20 mouse cellular contexts compared by ENCODE assay signal in the genomic region with DNA sequence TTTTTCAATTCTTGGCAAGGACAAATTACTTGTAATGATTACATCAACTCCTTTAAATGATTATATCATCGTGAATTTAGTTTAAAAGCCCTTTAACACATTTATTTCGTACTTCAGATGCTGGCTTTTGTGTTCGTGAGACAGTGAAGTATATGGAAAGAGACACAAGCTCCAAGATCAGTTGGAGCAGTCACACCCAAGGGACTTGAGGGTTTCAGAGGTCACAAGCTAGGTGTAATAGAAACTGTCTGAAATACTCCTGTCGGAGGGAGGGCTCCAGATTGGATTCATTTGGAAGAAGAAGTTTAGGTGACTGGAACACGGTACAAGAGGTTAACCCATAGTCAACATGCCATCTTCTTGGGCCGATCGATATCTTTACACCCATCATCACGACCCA.
DNase-seq lines count a peak whose midpoint lies in the region; ATAC-seq and TF ChIP-seq lines count a peak whose summit lies in the region.
"Had no signal": no experiment of that assay in that cellular context is flagged by ENCODE, and none has a peak within 500 bp of the region (broad histone marks: within the 10 kb centered on the region; RNA-seq: fewer than 3 reads in every experiment).

No protein-coding gene starts in this region.

- H3K9ac ChIP-seq in heart, embryonic 13.5 days: no peak overlapping the region
- no peak overlapping the region for H3K9ac ChIP-seq in hindbrain, embryonic 14.5 days
- no peak overlapping the region for H3K9ac ChIP-seq in hindbrain, embryonic 13.5 days
- no peak overlapping the region for H3K9ac ChIP-seq in hindbrain, postnatal 0 days (replicated peaks; ENCODE audit: low read length)
- no peak overlapping the region for H3K9ac ChIP-seq in midbrain, embryonic 15.5 days
- no peak overlapping the region for H3K9ac ChIP-seq in lung, postnatal 0 days (replicated peaks; ENCODE audit: low read depth)
- H3K9ac ChIP-seq: embryonic facial prominence, embryonic 12.5 days; forebrain, postnatal 0 days; limb, embryonic 15.5 days; liver, embryonic 14.5 days; lung, embryonic 14.5 days; neural tube, embryonic 12.5 days had no signal

- no peak for ATAC-seq in heart, embryonic 13.5 days (ENCODE audit: extremely low read depth, insufficient number of reproducible peaks, low FRiP score, low TSS enrichment)
- ATAC-seq in hindbrain, embryonic 14.5 days (ENCODE audit: low FRiP score): no peak; the same call in 1 of the 2 replicates
- ATAC-seq in hindbrain, embryonic 13.5 days (ENCODE audit: low FRiP score): no peak
- no peak for ATAC-seq in hindbrain, postnatal 0 days
- ATAC-seq in midbrain, embryonic 15.5 days (replicated peaks): 0 out of 2 replicates have a peak, but pooled peaks have one; percentile 17
- no peak for ATAC-seq in lung, postnatal 0 days
- ATAC-seq: forebrain, postnatal 0 days; inflammation-experienced regulatory T-cells, adult 6 months had no signal

- H3K9me3 ChIP-seq in heart, embryonic 13.5 days: no peaks in the 10 kb centered on the region
- no peaks in the 10 kb centered on the region for H3K9me3 ChIP-seq in hindbrain, embryonic 14.5 days (ENCODE audit: control insufficient read depth, low read length)
- no peaks in the 10 kb centered on the region for H3K9me3 ChIP-seq in hindbrain, embryonic 13.5 days
- no peaks in the 10 kb centered on the region for H3K9me3 ChIP-seq in hindbrain, postnatal 0 days (ENCODE audit: low read length)
- no peaks in the 10 kb centered on the region for H3K9me3 ChIP-seq in midbrain, embryonic 15.5 days
- H3K9me3 ChIP-seq in lung, postnatal 0 days (ENCODE audit: low read length): no peaks in the 10 kb centered on the region
- H3K9me3 ChIP-seq: embryonic facial prominence, embryonic 12.5 days; limb, embryonic 15.5 days; neural tube, embryonic 12.5 days had no signal

- H3K4me2 ChIP-seq in heart, embryonic 13.5 days: 0 out of 2 replicates have a peak overlapping the region, but pooled peaks have one; percentile 1
- peak overlapping the region; percentile 17 for H3K4me2 ChIP-seq in hindbrain, embryonic 14.5 days (replicated peaks)
- H3K4me2 ChIP-seq in hindbrain, embryonic 13.5 days: no peak overlapping the region
- H3K4me2 ChIP-seq in hindbrain, postnatal 0 days (ENCODE audit: low read depth, low read length): peak overlapping the region; percentile 27; the same call in 1 of the 2 replicates
- H3K4me2 ChIP-seq in midbrain, embryonic 15.5 days: no peak overlapping the region
- H3K4me2 ChIP-seq in lung, postnatal 0 days (replicated peaks; ENCODE audit: low read depth, low read length): no peak overlapping the region
- H3K4me2 ChIP-seq: embryonic facial prominence, embryonic 12.5 days; limb, embryonic 15.5 days; lung, embryonic 14.5 days; neural tube, embryonic 12.5 days had no signal

- no peaks in the 10 kb centered on the region for H3K36me3 ChIP-seq in heart, embryonic 13.5 days
- no peaks in the 10 kb centered on the region for H3K36me3 ChIP-seq in hindbrain, embryonic 14.5 days (replicated peaks; ENCODE audit: control insufficient read depth, insufficient read depth)
- H3K36me3 ChIP-seq in hindbrain, embryonic 13.5 days: no peaks in the 10 kb centered on the region
- H3K36me3 ChIP-seq in hindbrain, postnatal 0 days (ENCODE audit: insufficient read depth, low read length): no peaks in the 10 kb centered on the region
- no peaks in the 10 kb centered on the region for H3K36me3 ChIP-seq in midbrain, embryonic 15.5 days (replicated peaks)
- H3K36me3 ChIP-seq in lung, postnatal 0 days (ENCODE audit: insufficient read depth, low read length): no peaks in the 10 kb centered on the region
- H3K36me3 ChIP-seq: embryonic facial prominence, embryonic 12.5 days; limb, embryonic 15.5 days; neural tube, embryonic 12.5 days had no signal

- H3K4me3 ChIP-seq in heart, embryonic 13.5 days: no peak overlapping the region
- no peak overlapping the region for H3K4me3 ChIP-seq in hindbrain, embryonic 14.5 days (replicated peaks; ENCODE audit: low read length)
- no peak overlapping the region for H3K4me3 ChIP-seq in hindbrain, embryonic 13.5 days
- no peak overlapping the region for H3K4me3 ChIP-seq in hindbrain, postnatal 0 days (ENCODE audit: low read length)
- H3K4me3 ChIP-seq in midbrain, embryonic 15.5 days: no peak overlapping the region
- no peak overlapping the region for H3K4me3 ChIP-seq in lung, postnatal 0 days (ENCODE audit: low read depth, low read length)
- H3K4me3 ChIP-seq: embryonic facial prominence, embryonic 12.5 days; limb, embryonic 15.5 days; megakaryocyte, embryonic 14.5 days; neural tube, embryonic 12.5 days had no signal

- 83% methylated on average over 8 of the region's 8 CpGs for WGBS in heart, embryonic 13.5 days
- 78% methylated on average over 8 of the region's 8 CpGs for WGBS in hindbrain, embryonic 14.5 days
- 74% methylated on average over 8 of the region's 8 CpGs for WGBS in hindbrain, embryonic 13.5 days
- WGBS in hindbrain, postnatal 0 days: 79% methylated on average over 8 of the region's 8 CpGs
- WGBS in midbrain, embryonic 15.5 days: 62% methylated on average over 8 of the region's 8 CpGs
- WGBS in lung, postnatal 0 days: 92% methylated on average over 8 of the region's 8 CpGs

- H3K4me1 ChIP-seq in heart, embryonic 13.5 days: peaks cover 12% of the 10 kb centered on the region
- peaks cover 25% of the 10 kb centered on the region; the same call in 1 of the 2 replicates for H3K4me1 ChIP-seq in hindbrain, embryonic 14.5 days (replicated peaks; ENCODE audit: control insufficient read depth, insufficient read depth, low read length)
- H3K4me1 ChIP-seq in hindbrain, embryonic 13.5 days (replicated peaks): peaks cover 30% of the 10 kb centered on the region
- no peaks in the 10 kb centered on the region for H3K4me1 ChIP-seq in hindbrain, postnatal 0 days (ENCODE audit: insufficient read depth, low read length)
- peaks cover 32% of the 10 kb centered on the region for H3K4me1 ChIP-seq in midbrain, embryonic 15.5 days
- no peaks in the 10 kb centered on the region for H3K4me1 ChIP-seq in lung, postnatal 0 days (ENCODE audit: insufficient read depth, low read depth, low read length)
- H3K4me1 ChIP-seq: megakaryocyte, embryonic 14.5 days had no signal

- no peak for TF ChIP-seq CTCF in hindbrain, postnatal 0 days (IDR thresholded peaks at IDR 0.05; ENCODE audit: low read depth)
- no peak for TF ChIP-seq CTCF in lung, postnatal 0 days (IDR thresholded peaks at IDR 0.05)

- DNase-seq in heart, adult 8-10 months (ENCODE audit: low spot score): no peak
- no peak for DNase-seq in hindbrain, embryonic 14.5 days (ENCODE audit: low spot score)
- DNase-seq in hindbrain, postnatal 0 days (ENCODE audit: low spot score): no peak
- DNase-seq in lung, postnatal 0 days (ENCODE audit: low spot score): no peak
- DNase-seq: adrenal gland, postnatal 25 days; cerebellum, adult 9-11 months; forebrain, postnatal 0 days; kidney, adult 2 months; kidney, postnatal 10 days; lung, embryonic 14.5 days; lung, postnatal 36 days had no signal

- H3K27ac ChIP-seq in heart, embryonic 13.5 days (replicated peaks): no peak overlapping the region
- no peak overlapping the region for H3K27ac ChIP-seq in hindbrain, embryonic 14.5 days
- H3K27ac ChIP-seq in hindbrain, embryonic 13.5 days: no peak overlapping the region
- H3K27ac ChIP-seq in hindbrain, postnatal 0 days: no peak overlapping the region
- H3K27ac ChIP-seq in midbrain, embryonic 15.5 days: peak overlapping the region; percentile 35
- no peak overlapping the region for H3K27ac ChIP-seq in lung, postnatal 0 days (ENCODE audit: low read length)
- H3K27ac ChIP-seq: embryonic facial prominence, embryonic 12.5 days; liver, embryonic 14.5 days; neural tube, embryonic 12.5 days had no signal

- TF ChIP-seq EP300 in lung, postnatal 0 days (IDR thresholded peaks at IDR 0.05): no peak

- H3K27me3 ChIP-seq in heart, embryonic 13.5 days (replicated peaks): no peaks in the 10 kb centered on the region
- H3K27me3 ChIP-seq in hindbrain, embryonic 14.5 days (ENCODE audit: control insufficient read depth, insufficient read depth, low read length): no peaks in the 10 kb centered on the region
- H3K27me3 ChIP-seq in hindbrain, embryonic 13.5 days: 0 out of 2 replicates have a peak, but pooled peaks cover 2% of the 10 kb centered on the region
- H3K27me3 ChIP-seq in hindbrain, postnatal 0 days (ENCODE audit: insufficient read depth, low read length): no peaks in the 10 kb centered on the region
- no peaks in the 10 kb centered on the region for H3K27me3 ChIP-seq in midbrain, embryonic 15.5 days (replicated peaks)
- no peaks in the 10 kb centered on the region for H3K27me3 ChIP-seq in lung, postnatal 0 days (replicated peaks; ENCODE audit: insufficient read depth, low read length)
- H3K27me3 ChIP-seq: embryonic facial prominence, embryonic 12.5 days; limb, embryonic 15.5 days; megakaryocyte, embryonic 14.5 days; neural tube, embryonic 12.5 days had no signal

Comparison
In these comparisons a context has a peak if more than half of its experiments do, and no peak if none do; other contexts are left out.
1. H3K4me2 ChIP-seq: peak in heart, embryonic 13.5 days (single experiment), hindbrain, embryonic 14.5 days (single experiment) and hindbrain, postnatal 0 days (single experiment); none in hindbrain, embryonic 13.5 days (single experiment), midbrain, embryonic 15.5 days (single experiment) and lung, postnatal 0 days (single experiment).